Mouse (Mus musculus) right cerebral cortex, adult 2 months (tissue): ENCODE measurements around the gene Sh3bp1.

ENCODE experiments used
- DNase-seq, 2 experiments: peaks; one replicate each; pipeline ENCODE4 v3.0.0; 2021 to 2022; ENCODE audit warnings: low spot score in 2 of 2

The Sh3bp1 gene

DNA sequence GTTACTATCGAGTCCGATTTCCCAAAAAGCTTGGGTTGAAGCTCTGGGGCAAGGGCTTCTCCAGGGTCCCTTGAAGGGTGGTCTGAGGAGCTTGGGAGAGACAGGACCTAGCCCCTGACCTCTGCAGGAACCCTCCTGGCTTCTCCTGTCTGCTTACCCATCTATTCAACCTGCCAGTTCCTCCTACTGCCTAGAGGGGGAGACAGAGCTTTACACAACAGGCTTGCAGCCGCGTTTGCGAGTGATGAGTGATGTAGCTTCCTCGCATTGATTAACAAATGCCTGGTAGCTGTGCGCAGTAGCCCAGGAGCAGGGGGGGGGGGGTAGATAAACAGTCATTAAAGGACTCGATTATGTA lies 16.1 kb downstream of the Sh3bp1 start:
- DNase-seq = peak; percentile 73 to 88

DNA sequence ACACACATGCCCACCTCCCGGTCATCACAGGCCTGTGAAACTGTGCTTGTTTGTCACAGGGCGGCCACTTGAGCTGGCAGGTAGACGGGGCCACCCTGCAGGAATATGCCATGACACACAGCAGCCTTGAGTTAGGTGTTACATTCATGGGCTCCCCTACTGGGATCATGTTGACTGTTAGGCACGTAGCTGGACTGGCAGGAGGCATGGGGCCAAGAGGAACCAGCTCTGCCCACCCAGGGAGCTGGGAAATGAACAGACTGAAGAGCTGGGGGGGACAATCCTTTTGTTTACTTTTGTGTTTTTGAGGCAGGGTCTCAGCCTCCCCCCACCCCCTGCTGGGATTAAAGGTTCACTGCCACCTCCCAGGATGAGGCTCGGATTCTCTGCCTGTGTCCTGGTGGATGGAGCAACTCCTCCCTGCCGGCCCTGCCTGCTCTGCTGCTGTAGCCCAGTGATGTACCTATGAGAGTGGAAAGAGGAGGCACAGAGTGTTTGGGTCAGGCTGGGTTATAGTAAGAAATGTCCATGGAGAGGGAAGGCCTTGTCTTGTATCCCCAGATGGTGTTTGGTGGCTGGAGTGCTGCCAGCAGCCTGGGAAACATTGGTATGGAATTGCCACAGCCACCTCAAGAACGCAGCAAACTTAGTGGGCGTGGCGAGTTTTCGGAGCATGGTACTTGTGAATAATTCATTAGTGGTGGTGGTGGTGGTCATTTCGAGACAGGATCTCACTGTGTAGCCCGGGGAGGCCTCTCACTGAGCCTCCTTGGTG lies 16.7 kb downstream of the Sh3bp1 start:
- DNase-seq = peak in 1 of 2 experiments; percentile 53

DNA sequence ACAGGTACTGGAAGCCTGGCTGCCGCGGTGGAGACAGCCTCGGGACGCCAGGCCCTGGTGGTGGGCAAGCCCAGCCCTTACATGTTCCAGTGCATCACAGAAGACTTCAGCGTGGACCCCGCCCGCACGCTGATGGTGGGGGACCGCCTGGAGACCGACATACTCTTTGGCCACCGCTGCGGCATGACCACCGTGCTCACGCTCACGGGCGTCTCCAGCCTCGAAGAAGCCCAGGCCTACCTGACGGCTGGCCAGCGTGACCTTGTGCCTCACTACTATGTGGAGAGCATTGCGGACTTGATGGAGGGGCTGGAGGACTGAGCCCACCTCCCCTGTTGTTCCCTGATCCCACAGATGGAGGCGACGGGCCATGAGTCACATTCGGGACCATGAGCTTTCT lies 18.6 kb downstream of the Sh3bp1 start:
- DNase-seq = no peak

DNA sequence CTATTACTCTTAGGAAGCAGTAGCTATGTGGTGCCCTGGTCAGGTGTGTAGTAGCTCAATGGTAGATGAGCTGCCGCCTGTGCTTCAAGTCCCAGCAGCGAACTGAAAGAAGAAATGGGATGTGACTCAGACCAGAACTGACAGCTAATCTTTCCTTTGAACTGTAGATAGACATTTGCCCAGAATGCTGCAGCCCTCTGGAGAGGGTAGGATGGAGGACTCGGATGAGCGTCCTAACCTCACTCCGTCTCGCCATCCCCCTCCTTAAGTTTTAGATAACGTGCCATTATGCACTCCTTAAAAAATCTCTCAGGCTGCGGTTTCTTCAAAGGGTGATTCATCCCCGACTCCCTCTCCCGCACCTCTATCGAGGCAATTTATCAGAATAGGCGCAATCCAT lies 20.3 kb downstream of the Sh3bp1 start:
- DNase-seq = no peak

DNA sequence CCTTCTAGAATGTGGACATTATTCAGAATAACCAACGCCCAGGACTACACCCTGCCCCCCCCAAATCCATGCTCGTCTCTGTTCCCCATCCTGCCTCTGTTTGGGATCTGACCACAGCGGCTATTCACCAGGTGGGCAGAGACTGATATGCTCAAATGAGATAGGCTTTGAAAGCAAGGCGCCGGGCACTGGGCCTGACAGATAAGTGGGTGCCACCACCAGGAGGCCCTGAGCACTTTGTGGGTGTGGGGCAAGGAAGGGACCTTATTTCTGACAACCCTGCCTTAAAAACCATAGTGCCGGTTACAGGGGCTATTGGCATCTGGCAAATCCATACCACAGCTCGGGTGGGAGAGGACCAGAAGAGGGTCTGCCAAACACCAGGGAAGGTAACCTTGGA lies 23.1 kb downstream of the Sh3bp1 start:
- no peak for DNase-seq

DNA sequence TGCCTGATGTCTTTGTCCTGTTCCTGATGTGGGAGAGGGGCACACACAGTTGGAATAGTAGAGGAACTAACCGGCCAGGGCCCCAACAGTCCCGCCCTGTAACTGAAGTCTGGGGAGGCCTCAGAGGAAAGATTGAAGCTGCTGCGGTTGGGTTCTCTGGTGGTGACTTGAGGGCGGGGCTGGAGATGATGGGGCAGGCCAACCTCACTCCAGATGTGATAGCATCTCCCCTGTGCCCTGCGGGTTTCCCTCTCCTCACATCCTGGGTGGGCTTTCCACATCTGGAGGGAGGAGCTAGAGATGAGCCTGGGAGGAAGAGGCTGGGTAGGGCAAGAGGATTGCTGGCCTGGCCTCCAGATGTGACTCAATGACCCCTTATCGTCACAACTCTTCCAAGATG lies 24.0 kb downstream of the Sh3bp1 start:
- no peak for DNase-seq

DNA sequence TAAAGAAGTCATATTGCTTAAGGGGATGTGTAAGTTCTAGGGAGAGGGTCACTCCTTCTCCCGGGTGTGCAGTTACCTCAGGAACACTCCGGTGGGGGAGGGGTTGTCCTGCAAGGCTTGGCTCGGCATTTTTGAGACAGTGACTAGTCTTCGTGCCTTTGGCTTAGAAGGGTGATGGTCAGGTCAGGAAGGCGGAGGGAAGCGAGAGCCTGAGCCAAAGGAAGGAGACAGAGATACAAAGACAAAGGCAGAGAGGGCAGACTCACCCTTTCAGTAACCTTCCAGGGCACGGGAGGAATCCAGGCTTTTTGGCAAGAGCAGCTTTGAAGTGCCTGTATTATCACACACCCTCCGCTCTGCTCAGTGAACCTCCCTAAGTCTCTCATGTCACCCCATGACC lies 25.6 kb downstream of the Sh3bp1 start:
- no peak for DNase-seq

DNA sequence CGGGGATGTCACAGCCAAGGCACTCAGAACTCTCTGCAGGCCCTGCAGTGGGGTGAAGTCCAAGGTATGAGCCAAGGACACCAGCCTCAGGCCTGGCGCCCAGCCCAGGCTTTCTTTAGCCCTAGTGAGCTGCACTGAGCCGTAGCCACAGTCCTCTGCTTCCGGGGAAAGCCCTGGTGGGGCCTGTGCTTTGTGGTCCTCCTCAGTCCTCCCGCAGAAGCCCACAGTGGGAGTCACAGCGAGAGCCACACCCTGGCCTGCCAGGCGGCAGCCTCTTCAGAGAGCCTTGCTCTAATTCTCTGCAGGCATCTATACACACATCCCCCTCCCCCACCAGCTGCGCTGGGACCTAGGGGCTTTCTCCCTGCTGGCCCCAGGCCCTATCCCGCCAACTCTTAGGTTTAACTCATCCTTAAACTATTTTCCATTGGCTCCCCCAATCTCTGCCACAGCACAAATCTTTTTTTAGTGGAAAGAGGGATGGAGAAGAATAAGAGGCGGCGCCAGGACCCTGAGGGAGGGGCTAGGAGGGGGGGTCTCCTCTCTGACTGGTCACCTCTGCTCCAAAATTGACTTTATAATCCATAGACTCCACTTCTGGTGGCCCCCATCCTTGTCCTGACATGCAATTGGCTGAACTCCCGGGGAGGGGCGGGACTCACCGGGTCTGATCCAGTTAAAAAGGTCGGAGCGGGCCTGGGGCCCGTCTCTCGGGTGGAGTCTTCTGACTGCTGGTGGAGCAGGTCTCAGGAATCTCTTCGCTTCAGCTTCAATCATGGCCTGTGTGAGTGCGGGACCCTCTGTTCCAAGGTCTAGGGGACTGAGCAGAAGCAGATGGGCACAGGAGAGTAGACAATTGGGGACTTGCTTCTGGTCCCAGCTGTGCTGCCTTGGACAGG lies 26.7 kb downstream of the Sh3bp1 start, which contains the start of gene Lgals1:
TSS of gene Lgals1 (plus strand) at position 705 of the 899 bp plus-strand sequence.
- peak; percentile 37 to 47 for DNase-seq

DNA sequence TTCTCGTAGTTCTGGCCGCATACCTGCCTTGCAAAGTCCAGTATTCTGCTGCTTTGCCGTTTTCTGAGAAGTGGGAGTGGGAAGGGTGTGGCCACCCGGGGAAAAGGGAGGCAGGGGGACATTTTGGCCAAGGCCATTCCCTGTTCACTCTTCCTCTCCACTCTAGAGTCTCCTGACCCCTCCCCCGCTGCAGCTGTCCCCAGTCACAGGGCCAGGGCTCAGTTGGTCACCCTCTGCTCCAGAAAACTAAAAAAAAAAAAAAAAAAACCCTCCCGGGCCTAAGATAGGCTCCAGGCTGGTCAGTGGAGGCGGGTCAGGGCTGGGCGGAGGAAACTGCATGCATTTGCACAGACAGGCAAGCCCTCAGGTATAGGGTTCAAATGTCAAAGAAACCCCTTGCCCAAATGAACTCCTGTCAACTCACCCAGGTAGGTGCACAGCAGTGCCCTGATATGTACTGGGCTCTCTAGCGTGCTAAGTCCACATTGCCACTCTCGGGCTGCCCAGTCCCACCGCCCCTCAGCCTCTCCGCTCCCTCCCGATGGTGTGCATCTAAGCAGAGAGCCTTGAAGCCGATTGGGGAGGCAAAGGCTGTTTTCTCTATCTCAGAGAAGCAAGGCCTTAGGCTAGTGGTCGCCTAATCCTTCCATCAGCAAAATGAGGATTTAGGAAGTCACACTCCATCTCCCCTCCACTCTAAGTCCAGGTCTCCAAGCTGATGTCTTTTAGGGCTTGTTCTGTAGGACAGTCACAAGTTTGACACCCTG lies 27.6 kb downstream of the Sh3bp1 start:
- no peak for DNase-seq

DNA sequence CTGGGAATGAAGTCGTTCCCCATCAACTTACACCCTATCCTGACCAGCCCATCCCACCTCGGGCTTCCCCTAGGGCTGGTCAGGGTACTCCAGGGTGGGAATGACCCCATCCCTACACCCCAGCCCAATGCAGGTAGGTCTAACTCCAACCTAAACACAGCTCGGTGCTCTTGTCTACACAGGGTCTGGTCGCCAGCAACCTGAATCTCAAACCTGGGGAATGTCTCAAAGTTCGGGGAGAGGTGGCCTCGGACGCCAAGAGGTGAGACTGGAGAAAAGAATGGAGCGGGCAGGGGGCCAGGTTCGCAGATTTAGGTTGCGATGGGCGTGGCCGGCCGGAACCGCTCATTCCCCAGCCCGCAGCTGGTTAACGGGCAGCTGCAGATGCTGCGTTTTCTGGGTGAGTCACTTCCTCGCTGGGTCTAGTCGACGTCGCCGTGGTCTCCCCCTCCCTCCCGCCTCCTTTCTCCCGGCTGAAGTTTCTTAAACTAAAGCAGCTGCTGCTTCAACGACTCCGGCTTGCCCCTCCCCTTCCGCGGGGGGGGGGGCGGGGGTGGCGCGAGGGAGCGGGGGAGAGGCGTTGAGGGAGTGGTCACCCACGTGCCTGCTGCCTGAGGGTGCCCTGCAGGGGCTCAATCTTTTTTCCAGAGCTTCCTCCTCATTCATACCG lies 28.4 kb downstream of the Sh3bp1 start:
- peak; percentile 60 to 64 for DNase-seq

DNA sequence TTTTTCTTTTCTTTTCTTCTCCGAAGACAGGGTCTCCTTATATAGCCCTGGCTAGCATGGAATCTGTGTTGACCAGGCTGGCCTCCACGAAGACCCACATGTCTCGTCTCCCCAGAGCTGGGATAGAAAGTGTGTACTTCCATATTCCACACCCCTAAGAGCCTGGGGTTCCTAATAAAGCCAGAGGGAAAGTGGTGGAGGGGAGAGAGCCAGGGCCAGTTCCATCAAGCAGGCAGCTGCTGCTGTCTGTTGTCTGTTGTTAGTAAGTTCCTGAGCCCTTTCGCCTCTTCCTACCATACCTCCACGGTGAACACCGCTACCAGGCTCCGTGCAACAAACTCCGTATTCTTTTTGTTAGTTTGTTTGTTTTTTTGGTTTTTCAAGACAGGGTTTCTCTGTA lies 29.0 kb downstream of the Sh3bp1 start:
- DNase-seq = no peak

DNA sequence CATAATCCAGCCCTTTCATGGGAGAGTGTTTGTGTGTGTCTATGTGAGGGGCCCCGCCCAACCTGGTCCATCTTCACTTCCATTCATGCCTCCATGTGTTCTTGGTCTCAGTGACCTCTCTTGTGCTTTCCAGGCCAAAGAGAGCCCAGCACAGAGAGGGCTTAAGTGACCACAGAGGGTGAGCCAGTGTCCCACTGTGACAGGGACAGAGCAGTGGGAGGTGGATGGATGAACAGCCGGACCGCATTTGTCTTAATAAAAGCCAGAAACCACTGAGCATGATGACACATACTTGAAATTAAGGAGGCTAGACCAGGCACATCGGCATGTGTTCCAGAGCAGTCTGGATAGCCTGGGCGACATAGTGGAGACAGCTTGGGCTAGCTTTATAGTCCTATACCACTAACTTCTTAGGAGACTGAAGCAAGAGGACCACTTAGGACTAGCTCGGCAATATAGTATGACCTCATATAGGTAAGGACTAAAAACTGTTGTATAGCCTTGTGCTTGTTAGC lies 30.7 kb downstream of the Sh3bp1 start:
- no peak for DNase-seq

DNA sequence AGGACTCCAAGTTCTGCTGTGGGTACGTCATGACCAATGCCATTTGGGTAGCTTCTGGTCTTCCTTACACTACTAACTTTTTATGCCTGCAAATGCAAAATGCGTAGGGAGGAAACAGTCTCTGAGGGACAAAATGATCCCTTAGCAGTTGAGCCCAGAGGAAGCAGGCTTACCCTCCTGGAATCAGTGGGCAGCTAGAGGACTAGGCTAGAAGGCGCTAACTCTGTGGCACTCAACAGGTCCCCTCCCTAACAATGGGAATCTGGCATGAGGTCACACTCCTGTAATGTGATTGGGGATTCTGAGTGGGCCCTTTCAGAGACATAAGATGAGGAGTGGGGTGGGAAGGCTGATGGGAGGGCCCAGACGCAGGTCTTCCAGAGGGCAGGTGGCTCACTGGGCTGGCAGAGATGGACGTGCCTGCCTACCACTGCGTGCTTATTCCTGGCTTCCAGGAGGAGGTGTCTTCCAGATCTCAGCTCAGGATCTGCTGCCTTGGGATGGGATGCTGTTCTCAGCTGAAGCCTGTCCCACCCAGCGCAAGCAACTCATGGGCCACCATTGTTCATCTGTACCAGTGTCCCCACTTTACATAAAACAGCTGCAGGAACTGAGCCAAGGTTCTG lies 31.3 kb downstream of the Sh3bp1 start:
- no peak for DNase-seq

DNA sequence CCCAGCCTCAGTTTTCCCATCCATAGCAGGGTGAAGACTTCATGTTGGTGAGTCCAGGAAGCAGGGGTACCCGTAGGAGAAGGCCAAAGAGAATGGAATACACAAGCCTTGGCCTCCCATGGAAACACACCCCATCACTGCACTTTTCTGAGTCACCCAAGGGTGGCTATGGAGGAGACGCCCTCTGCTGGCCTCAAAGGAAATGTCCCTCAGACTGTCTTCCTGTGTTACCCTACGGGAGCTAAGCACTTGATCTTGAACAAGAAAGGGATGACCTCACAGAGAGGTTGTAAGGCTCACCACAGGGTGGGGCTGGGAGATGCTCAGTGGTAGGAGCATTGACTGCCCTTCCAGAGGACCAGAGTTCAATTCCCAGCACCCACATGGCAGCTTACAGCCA lies 32.0 kb downstream of the Sh3bp1 start:
- no peak for DNase-seq

DNA sequence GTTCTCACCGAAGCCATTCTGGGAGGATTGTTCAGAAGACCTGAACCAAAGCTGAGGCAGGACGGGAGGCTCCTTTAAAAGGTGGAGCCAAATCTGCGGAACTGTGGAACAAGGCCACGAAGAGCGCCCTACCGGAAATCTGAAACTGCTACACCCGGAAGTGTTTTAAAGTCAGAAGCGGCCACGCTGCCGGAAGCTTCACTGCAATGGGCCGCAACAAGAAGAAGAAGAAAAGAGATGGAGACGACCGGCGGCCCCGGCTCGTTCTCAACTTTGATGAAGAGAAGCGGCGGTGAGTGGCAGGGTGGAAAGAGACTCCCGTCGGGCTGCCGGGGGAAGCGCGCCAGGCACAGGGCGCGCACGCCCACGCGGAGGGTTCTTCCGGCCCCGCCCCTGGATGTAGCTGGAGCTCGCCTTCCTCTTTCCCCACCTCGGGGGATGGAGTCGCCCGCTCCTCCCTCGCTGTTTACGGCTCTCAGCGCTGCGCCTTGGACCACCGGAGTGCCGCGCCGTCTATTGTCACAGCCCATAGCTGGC lies 35.3 kb downstream of the Sh3bp1 start, which contains the start of gene Nol12:
TSS of gene Nol12 (plus strand) at position 150 of the 537 bp plus-strand sequence.
- peak; percentile 89 to 93 for DNase-seq

DNA sequence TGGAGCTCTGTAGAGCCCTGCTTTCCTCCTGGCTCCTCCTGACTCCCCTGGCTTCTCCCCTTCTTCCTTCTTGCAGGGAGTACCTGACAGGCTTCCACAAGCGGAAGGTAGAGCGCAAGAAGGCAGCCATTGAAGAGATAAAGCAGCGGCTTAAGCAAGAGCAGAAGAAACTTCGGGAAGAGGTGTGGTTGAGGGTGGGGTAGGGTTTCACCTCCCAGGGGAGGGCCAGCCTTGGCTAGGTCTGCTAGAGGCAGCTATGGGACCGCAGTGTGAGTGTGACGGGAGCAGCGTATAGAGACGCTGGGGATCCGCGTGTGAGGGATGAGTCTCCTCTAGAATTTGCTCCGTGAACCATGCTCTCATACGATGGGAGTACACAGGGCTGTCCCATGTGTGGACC lies 36.8 kb downstream of the Sh3bp1 start:
- DNase-seq = no peak

DNA sequence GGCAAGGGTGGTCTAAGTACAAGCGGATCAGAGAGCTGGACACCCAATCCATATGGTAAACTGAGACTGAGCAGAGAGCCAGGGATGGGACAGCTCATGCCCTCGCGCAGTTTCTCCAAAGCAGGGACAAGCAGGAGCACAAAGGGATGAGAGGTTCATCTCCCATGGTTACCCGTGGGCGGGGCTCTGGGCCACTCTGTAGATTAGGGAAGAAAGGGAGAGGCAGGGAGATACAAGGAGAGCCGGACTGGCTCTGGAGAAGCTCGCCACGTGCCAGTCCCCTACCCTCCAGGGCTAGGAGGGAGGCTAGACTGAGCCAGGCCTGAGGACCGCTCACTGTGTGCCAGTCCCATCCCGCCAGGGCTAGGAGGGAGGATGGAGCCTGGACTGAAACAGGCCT lies 37.7 kb downstream of the Sh3bp1 start:
- no peak for DNase-seq

DNA sequence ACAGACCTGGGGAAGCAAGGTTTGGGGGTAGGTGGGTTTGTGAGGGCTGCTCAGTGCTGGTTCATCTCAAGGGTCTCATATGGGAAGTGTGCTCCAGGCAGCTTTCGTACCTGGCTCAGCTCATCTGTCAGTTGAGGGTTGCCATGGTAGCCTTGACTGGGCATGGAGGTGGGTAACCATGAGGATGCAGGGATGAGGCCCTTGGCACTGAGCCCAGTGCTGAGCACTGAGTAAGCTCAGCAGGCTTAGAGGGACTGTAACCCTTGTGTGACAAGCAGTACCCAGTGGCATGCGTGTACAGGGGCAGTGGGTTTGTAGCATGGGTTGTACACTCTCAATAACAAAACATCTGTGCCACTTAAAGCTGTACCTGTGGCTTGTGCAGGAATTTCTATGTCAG lies 38.4 kb downstream of the Sh3bp1 start:
- no peak for DNase-seq

DNA sequence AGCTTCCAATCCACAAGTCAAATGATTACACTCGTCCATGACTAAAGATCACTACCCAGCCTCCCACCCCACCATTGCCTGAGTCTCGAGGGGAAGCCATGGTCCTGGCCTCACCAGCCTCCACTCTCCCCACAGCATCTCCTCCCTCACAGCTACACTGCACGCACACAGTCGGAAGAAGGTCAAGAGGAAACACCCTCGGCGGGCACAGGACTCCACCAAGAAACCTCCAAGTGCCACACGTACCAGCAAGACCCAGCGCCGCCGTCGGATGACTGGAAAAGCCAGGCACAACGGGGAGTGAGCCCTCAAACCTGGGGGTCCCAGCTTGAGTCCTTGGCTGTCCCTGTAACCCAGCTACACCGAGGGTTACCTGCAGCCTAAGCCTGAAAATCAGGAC lies 40.8 kb downstream of the Sh3bp1 start:
- no peak for DNase-seq

DNA sequence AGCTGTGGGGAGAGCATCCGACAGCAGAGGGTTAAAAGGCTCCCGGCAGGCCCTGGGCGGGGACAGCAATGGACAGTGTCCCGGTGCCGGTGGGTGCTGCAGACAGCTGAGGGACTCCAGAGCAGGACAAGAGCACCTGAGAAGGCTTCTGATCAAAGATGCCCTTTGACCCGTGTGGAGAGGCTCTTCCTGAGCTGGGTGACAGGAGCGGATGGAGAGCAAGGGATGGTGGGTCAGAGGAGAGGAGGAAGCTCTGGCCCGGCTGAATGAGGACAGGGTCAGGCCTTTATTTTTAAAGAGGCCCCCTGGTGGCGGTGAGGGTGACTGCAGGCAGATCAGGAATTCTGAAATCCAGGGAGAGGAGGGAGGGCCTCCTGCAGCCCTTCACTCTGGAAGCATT lies 43.1 kb downstream of the Sh3bp1 start:
- DNase-seq = peak; percentile 84 to 86

DNA sequence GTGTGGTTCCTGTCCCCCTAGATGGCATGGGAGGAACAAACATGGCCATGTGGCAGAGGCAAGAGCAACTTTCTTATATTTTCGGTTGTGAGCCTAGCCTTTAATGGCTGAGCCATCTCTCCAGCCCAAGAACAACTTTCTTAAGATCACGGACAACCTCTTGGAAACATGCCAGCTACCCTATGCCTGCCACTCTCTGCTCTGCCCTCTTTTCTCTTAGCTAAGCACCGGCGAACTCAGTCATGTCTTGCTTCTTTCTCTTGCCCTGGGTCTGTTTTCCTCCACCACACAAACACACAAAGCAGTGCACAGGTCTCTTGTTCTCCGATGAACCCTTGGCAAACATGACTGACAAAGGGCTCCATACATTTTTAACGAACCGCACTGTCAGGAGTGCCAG lies 46.7 kb downstream of the Sh3bp1 start:
- no peak for DNase-seq
